Mouse (Mus musculus) neutrophil, adult 5-6 weeks (primary cell): Measurements from ENCODE around the gene Ybx1. TPM values are rescaled to one million over a fixed set of nuclear protein-coding genes. Genes with fewer than 3 reads are reported as not detected.

Experiments used
- ATAC-seq: fragments of 151-379, 151-347 bp; 2 replicates; pipeline ENCODE4 v1.8.0; 2017; ENCODE audit warnings: mild to moderate bottlenecking, moderate TSS enrichment; ENCODE audit not compliant: insufficient number of reproducible peaks, poor library complexity, low FRiP score, severe bottlenecking; ENCODE audit errors: extremely low read depth
- total RNA-seq: library from RNA; stranded (forward); fragments of 200-1000 nt; gene quantifications from 2 replicates; pipeline ENCODE4 v1.2.3, GENCODE M21; 2017

Gene Ybx1
- total RNA-seq, 1 experiment from 2014 or later, result 442 TPM

DNA sequence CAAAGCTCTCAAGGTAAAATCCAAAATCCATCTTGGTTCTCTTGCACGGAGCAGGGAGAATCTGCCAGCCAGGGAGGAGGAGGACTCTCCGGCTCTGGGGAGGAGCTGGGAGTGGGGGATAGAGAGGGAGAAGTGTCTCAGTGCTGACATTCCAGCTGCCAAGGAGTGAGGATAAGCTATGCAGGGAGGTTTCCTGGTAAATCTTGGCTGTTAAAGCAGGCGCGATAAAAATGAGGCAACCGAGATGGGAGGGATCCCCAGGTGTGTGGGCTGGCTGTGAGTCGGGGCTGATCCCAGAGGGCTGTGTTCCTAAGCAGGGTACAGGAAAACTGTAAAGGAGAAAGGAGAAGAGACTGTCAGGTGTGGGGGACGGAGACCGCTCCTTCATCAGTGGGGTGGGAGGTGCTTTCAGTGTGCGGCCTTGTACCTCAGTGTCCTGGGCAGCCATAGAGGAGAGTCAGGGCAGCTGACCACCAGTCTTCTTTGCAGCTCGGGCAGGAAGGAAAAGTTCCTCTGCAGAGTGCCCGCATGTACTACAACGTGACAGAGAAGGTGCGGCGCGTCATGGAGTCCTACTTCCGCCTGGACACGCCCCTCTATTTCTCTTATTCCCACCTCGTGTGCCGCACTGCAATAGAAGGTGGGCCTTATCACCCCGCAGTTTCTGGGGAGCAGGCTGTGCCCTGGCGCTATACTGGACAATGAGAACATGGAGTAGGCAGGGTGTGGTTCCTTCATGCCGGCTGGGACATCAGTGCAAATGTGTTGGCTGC, 49.8 kb downstream of the Ybx1 start:
- no peak for ATAC-seq

- ATAC-seq, result no peak
These were observed 51.8 kb downstream of the Ybx1 start for GRCm38 (mm10) chr4:119242571-119242970.

- no peak for ATAC-seq
These were observed 52.7 kb downstream of the Ybx1 start for GRCm38 (mm10) chr4:119241664-119242063.

- ATAC-seq, result peak; percentile 84
These were observed 55.2 kb downstream of the Ybx1 start for GRCm38 (mm10) chr4:119239181-119239682.

- no peak for ATAC-seq
These were observed 55.7 kb downstream of the Ybx1 start for GRCm38 (mm10) chr4:119238661-119239060.

GRCm38 (mm10) chr4:119234348-119234747, 60.1 kb downstream of the Ybx1 start:
- ATAC-seq, result no peak

- ATAC-seq, result no peak
These were observed 61.0 kb downstream of the Ybx1 start for GRCm38 (mm10) chr4:119233256-119233901.

DNA sequence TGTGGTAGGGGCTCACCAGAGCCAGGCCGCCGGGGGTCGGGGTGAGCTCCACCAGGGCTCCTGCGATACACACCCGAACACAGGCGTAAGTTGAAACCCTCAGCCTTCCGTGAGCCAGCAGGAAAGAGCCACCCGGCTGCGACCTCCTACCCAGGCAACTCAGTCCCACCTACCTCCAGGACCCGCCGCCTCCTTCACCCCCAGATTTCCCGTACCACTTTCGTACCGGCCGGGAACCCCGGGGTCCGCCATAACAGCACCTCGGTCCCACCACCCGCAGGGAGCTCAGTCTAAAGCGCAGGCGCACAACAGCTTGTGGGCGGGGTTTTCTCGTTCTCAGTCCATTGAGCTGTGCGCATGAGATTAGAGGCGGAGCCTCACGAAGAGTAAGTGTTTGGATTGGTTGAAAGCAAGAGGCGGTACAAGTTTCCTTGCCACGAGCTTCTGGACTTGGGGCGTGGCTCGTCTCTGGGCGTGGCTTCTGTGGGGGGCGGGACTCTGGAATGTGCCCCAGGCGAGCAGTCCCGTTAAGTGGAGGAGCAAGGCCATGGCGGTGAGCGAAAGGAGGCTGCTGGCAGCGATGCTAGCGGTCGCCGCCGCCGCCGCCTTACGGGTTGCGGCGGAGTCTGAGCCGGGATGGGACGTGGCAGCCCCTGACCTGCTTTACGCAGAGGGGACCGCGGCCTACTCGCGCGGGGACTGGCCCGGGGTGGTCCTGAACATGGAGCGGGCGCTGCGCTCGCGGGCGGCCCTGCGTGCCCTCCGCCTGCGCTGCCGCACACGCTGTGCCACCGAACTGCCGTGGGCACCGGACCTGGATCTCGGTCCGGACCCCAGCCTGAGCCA, 61.8 kb downstream of the Ybx1 start, which contains the start of the genes AU022252 and P3h1:
TSS of gene AU022252 (minus strand) at position 303 of the 846 bp plus-strand sequence.
TSS of gene P3h1 (plus strand) at position 506 of the 846 bp plus-strand sequence.
- ATAC-seq, result peak; percentile 99

Other genes with a start within 250 kb of the Ybx1 start
- gene Slc2a1, start 185.9 kb downstream of the Ybx1 start, total RNA-seq, result 70.1 and 76.1 TPM in 2 replicates
- 6.9 and 10.3 TPM in 2 replicates for gene Zfp691, start 120.4 kb downstream of the Ybx1 start, total RNA-seq
- 0.12 and 0.49 TPM in 2 replicates for gene Ermap, start 104.6 kb downstream of the Ybx1 start, total RNA-seq
- gene Svbp, start 99.3 kb downstream of the Ybx1 start, total RNA-seq, result 50.2 and 63.6 TPM in 2 replicates
- gene Tmem269, start 76.4 kb downstream of the Ybx1 start, total RNA-seq, result not detected in 2 replicates
- 5.9 and 8.1 TPM in 2 replicates for gene AU022252, start 61.9 kb downstream of the Ybx1 start, total RNA-seq
- 1.9 and 3.7 TPM in 2 replicates for gene P3h1, start 61.7 kb downstream of the Ybx1 start, total RNA-seq
- not detected in 2 replicates for gene Cldn19, start 39.2 kb downstream of the Ybx1 start, total RNA-seq
- 23.7 and 27.5 TPM in 2 replicates for gene Ppih, start 25.9 kb upstream of the Ybx1 start, total RNA-seq
- gene Ccdc30, start 120.9 kb upstream of the Ybx1 start, total RNA-seq, result 0.93 and 2.5 TPM in 2 replicates
- 13.9 and 14.1 TPM in 2 replicates for gene Ppcs, start 127.8 kb upstream of the Ybx1 start, total RNA-seq
- gene Zmynd12, start 128.2 kb upstream of the Ybx1 start, total RNA-seq, result 0.25 TPM in 1 of 2 replicates, not detected in the other
- gene Rimkla, start 198.0 kb upstream of the Ybx1 start, total RNA-seq, result 0.12 TPM in 2 replicates
- gene Foxj3, start 242.4 kb upstream of the Ybx1 start, total RNA-seq, result 37.7 and 49.2 TPM in 2 replicates
- 2.8 and 5.7 TPM in 2 replicates for gene Frg2f1, start 244.9 kb upstream of the Ybx1 start, total RNA-seq